Mouse (Mus musculus) kidney, embryonic 14.5 days (tissue): ENCODE measurements at regions not wholly inside any gene's neighbourhood (a gene's known extent, or its start where the extent isn't known, plus 50 kb on each side); places are given as distances from the start of the nearest gene placed in this dataset.

ENCODE experiments used
- ATAC-seq: fragments of 200-750 bp; cut with Nextera tagmentation; 2 replicates; pipeline ENCODE4 v1.8.0; 2017; ENCODE audit warnings: moderate number of reproducible peaks, mild to moderate bottlenecking, moderate TSS enrichment, moderate library complexity; ENCODE audit not compliant: low FRiP score, low TSS enrichment
- H3K27ac ChIP-seq: fragments of 300-500 bp; sonication (generic); 2 replicates; pipeline ENCODE4 v1.5.1; 2014; ENCODE audit warnings: low read depth, mild to moderate bottlenecking, low read length, moderate library complexity, mixed read lengths
- H3K27me3 ChIP-seq: fragments of 300-500 bp; sonication (generic); 2 replicates; pipeline ENCODE4 v1.6.1; 2014; ENCODE audit warnings: mild to moderate bottlenecking, low read length; ENCODE audit not compliant: control insufficient read depth, insufficient read depth
- H3K36me3 ChIP-seq: fragments of 300-500 bp; sonication (generic); 2 replicates; pipeline ENCODE4 v1.6.1; 2014; ENCODE audit warnings: low read length, mixed read lengths; ENCODE audit not compliant: control insufficient read depth, insufficient read depth
- H3K4me1 ChIP-seq: fragments of 300-500 bp; sonication (generic); 2 replicates; pipeline ENCODE4 v1.6.1; 2014; ENCODE audit warnings: low read length, mixed read lengths; ENCODE audit not compliant: control insufficient read depth, insufficient read depth
- H3K4me2 ChIP-seq: fragments of 300-500 bp; sonication (generic); replicated peaks from 2 replicates; pipeline ENCODE4 v1.6.1; 2014; ENCODE audit warnings: low read depth, mild to moderate bottlenecking, low read length
- H3K4me3 ChIP-seq: fragments of 300-500 bp; sonication (generic); 2 replicates; pipeline ENCODE4 v1.5.1; 2014; ENCODE audit warnings: mild to moderate bottlenecking, low read length
- H3K9ac ChIP-seq: fragments of 300-500 bp; sonication (generic); 2 replicates; pipeline ENCODE4 v1.6.1; 2014; ENCODE audit warnings: low read depth, mild to moderate bottlenecking, low read length, moderate library complexity
- H3K9me3 ChIP-seq: fragments of 300-500 bp; sonication (generic); 2 replicates; pipeline ENCODE4 v1.6.1; 2016; ENCODE audit warnings: low read length; ENCODE audit not compliant: control insufficient read depth
- WGBS: fragments of 180-500 bp; shearing (Covaris S2); extraction: QIAGEN DNeasy Blood & Tissue Kit; methylation state at CpG from one replicate; pipeline ENCODE4 v1.1.7; 2014; 5-methylcytosine and 5-hydroxymethylcytosine counted together

DNA sequence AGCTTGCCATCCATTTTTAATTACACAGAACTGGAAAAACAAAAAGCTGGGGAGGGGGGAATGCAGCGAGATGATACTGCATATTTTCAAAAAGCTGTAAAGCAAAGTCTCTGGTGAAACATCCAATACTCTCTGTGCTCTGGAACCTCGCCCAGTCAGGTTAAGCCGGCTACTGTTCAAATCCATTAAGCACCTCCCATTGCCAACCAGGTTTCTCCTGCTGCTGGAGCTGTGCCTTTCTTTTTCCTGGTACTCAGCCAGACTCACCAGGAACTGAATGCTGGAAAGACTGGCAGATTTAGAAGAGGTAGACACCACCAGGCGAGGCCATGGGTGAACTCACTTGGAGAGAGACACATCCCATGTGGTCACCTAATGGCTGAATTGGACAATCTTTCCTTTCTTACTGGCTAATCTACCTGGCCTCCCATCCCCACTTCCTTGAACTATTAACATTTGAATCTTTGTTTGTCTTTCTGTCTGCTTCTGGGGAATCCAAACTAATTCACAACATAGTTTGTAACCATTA is 1250.8 kb upstream of the Jmjd1c start:
- Histone ChIP-seq H3K4me2 (no peak overlapping the region), H3K4me3 (no peak overlapping the region), H3K27me3 (no peaks in the 10 kb centered on the region), H3K9me3 (no peaks in the 10 kb centered on the region), H3K9ac (no peak overlapping the region), H3K36me3 (no peaks in the 10 kb centered on the region), H3K4me1 (no peaks in the 10 kb centered on the region), H3K27ac (no peak overlapping the region)
- ATAC-seq = no peak
- 80% methylated on average over 4 of the region's 4 CpGs for WGBS

DNA sequence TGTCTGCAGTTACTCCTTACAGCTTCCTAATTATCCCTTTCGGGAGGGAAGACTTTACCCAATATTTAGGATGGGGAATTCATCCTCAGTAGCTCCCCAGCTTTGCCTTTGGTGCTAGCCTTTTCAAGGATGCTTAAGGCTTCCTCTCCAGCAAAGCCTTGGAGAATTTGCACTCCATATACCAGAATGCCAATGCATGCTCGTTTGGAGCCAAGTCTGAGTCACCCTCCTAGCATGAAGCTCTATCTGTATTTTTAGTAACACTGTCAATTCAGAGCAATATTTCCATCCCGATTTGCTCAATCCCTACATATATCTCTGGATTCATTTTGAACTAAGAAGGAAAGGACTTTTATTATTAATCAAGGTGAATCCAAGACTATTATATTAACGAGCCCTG is 1249.8 kb upstream of the Jmjd1c start:
- H3K9me3 ChIP-seq = no peaks in the 10 kb centered on the region
- H3K4me3 ChIP-seq = no peak overlapping the region
- H3K4me2 ChIP-seq = no peak overlapping the region
- H3K9ac ChIP-seq = no peak overlapping the region
- H3K4me1 ChIP-seq = no peaks in the 10 kb centered on the region
- H3K27ac ChIP-seq = no peak overlapping the region
- H3K36me3 ChIP-seq = no peaks in the 10 kb centered on the region
- H3K27me3 ChIP-seq = no peaks in the 10 kb centered on the region
- no peak for ATAC-seq
- 86% methylated on average over 4 of the region's 4 CpGs for WGBS

DNA sequence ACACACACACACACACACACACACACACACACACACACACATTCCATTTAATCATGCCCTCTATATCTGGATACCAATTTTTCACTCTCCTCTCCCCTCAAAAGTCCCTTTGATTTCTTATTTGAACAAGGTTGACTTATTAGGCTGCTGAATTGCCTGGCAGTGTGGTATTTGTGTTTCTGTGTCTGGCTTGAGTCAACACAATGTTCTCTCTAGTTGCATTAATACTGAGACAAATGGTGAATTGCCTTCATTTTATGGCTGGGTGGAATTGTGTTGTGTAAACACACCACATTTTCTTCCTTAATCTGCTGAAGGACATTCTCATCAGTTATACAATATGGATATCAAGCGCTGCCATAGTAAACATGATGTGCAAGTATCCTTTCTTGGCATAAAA is 1248.3 kb upstream of the Jmjd1c start:
- ATAC-seq = no peak
- Histone ChIP-seq H3K9ac (no peak overlapping the region), H3K36me3 (no peaks in the 10 kb centered on the region), H3K27ac (no peak overlapping the region), H3K4me1 (no peaks in the 10 kb centered on the region), H3K4me2 (no peak overlapping the region), H3K9me3 (no peaks in the 10 kb centered on the region), H3K4me3 (no peak overlapping the region), H3K27me3 (no peaks in the 10 kb centered on the region)
- WGBS = 89% methylated on average over 1 of the region's 1 CpGs

DNA sequence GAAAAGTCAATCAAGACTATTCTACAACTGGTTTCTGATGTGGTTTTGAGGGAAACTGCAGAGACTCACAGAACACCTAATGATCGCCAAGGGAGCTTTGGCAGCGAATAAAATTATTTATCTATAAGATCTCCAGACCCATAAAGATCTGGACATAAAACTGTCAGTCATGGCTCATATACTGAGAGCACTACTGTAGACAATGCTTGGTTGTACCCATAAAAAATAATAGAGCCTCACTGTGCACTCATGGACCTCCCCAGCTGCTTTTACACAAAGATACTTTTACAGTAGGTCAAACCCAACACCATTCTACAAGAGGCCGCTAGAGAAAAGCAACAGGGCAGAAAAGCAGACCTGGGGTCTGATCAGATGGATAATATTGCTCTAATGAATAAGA is 1206.0 kb upstream of the Jmjd1c start:
- Histone ChIP-seq H3K4me1 (no peaks in the 10 kb centered on the region), H3K9me3 (no peaks in the 10 kb centered on the region), H3K36me3 (no peaks in the 10 kb centered on the region), H3K9ac (no peak overlapping the region), H3K4me2 (no peak overlapping the region), H3K27me3 (no peaks in the 10 kb centered on the region), H3K4me3 (no peak overlapping the region), H3K27ac (no peak overlapping the region)
- ATAC-seq = peak; percentile 49; the same call in 1 of the 2 replicates
- WGBS = 38% methylated on average over 3 of the region's 3 CpGs

DNA sequence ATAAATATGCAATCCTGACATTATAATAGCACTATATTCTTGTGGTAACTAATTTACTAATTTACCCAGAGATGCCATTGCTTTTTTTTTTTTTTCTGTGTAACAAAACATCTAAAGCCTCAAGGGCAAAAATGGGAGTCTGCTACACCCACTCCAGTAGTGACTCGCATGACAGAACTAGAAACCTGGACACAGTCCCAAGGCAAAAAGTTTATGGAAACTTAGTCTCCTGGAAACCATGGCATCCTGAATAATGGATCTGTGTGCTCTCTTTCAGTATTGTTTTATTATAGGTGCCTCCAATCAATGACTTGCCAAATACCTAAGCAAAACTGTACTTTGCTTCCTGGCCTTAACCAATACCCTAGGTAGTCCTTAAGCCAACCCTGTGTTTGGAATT is 1188.4 kb upstream of the Jmjd1c start:
- no peak overlapping the region for H3K4me2 ChIP-seq
- no peaks in the 10 kb centered on the region for H3K27me3 ChIP-seq
- H3K4me1 ChIP-seq = no peaks in the 10 kb centered on the region
- H3K36me3 ChIP-seq = no peaks in the 10 kb centered on the region
- ATAC-seq = no peak
- no peaks in the 10 kb centered on the region for H3K9me3 ChIP-seq
- no peak overlapping the region for H3K4me3 ChIP-seq
- no peak overlapping the region for H3K9ac ChIP-seq
- 87% methylated on average over 1 of the region's 1 CpGs for WGBS
- no peak overlapping the region for H3K27ac ChIP-seq

DNA sequence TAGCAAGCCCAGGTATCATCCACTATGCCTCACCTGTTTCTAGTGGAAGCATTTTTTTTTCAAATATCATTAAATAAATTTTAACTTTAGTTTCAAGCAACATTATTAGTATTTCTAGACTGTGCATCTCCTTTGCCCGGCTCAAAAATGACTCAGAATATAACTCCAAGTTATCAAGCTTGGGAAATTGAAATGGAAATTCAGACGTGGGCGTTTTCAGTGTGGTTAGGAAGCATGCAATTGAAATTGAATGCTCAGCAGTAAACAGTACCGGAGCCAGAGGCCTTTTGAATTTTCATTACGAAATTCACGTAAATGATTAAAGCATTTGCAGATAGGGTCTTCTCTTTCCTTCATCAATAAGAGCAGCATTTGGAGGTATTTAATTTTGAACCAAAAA is 1183.4 kb upstream of the Jmjd1c start:
- Histone ChIP-seq H3K4me1 (no peaks in the 10 kb centered on the region), H3K36me3 (no peaks in the 10 kb centered on the region), H3K4me2 (no peak overlapping the region), H3K27me3 (no peaks in the 10 kb centered on the region), H3K9ac (no peak overlapping the region), H3K4me3 (no peak overlapping the region), H3K9me3 (no peaks in the 10 kb centered on the region), H3K27ac (no peak overlapping the region)
- 88% methylated on average over 6 of the region's 6 CpGs for WGBS
- no peak for ATAC-seq

DNA sequence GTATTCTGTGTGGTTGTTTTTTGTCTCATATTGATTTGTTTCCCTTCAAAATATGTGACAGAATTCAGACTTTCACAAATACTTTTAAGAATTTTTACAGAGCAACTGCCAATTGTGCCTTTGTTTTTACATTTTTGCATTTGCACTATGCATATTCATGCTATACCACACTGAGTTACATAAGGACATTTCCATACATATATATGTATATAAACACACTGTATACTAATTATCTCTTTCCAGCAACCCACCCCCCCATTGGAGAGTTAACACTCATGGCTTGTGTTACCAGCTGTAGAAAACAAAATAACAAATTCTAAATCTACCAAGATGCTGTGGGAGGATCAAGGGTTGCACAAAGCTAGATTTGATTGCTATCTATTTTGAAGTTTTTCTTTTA is 1163.8 kb upstream of the Jmjd1c start:
- no peaks in the 10 kb centered on the region for H3K27me3 ChIP-seq
- no peaks in the 10 kb centered on the region for H3K4me1 ChIP-seq
- H3K27ac ChIP-seq = no peak overlapping the region
- H3K4me2 ChIP-seq = no peak overlapping the region
- no peaks in the 10 kb centered on the region for H3K36me3 ChIP-seq
- no peak for ATAC-seq
- H3K4me3 ChIP-seq = no peak overlapping the region
- no peaks in the 10 kb centered on the region for H3K9me3 ChIP-seq
- no peak overlapping the region for H3K9ac ChIP-seq

DNA sequence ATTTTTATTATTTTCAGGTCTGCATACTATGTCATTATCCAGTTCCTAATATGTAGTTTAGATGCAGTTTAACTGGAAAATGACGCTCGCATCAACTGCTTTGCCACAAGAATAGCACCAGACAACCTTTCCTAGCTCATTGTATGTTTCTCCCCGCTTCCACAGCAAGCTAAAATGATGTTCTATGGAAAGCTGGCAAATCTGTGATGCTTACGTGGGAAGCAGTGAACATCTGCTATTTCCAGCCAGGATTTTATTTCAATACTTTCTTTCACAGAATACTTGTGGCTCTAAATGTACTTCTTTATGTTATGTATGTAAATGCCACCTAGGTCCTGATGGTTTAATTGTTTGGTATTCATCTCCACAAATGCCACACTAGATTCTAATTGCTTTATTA is 1147.3 kb upstream of the Jmjd1c start:
- no peaks in the 10 kb centered on the region for H3K27me3 ChIP-seq
- ATAC-seq = no peak
- no peak overlapping the region for H3K9ac ChIP-seq
- WGBS = 89% methylated on average over 4 of the region's 4 CpGs
- H3K27ac ChIP-seq = no peak overlapping the region
- H3K4me3 ChIP-seq = no peak overlapping the region
- no peaks in the 10 kb centered on the region for H3K4me1 ChIP-seq
- no peaks in the 10 kb centered on the region for H3K36me3 ChIP-seq
- no peaks in the 10 kb centered on the region for H3K9me3 ChIP-seq
- no peak overlapping the region for H3K4me2 ChIP-seq

DNA sequence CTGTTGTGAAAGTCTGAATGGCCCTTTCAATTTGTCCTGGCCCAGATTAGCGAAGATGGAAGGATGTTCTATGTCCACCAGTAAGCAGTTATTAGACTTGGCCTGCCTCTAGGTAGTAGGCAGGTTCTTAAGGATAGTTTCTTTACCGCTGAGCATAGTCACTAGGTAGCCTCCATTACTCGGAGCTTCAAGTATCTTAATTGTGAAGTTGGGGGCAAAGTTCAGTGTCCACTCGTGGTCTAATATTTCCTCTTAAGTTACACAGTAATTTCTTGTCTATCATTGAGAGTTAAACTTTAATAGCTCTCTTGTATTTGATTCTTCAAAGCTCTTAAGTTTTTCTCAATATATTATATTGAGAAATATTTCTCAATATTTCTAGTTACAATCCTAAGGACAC is 1133.5 kb upstream of the Jmjd1c start:
- H3K27me3 ChIP-seq = no peaks in the 10 kb centered on the region
- H3K4me2 ChIP-seq = no peak overlapping the region
- no peak overlapping the region for H3K9ac ChIP-seq
- H3K4me3 ChIP-seq = no peak overlapping the region
- no peaks in the 10 kb centered on the region for H3K36me3 ChIP-seq
- H3K4me1 ChIP-seq = no peaks in the 10 kb centered on the region
- no peaks in the 10 kb centered on the region for H3K9me3 ChIP-seq
- WGBS = 68% methylated on average over 4 of the region's 4 CpGs
- no peak for ATAC-seq
- H3K27ac ChIP-seq = no peak overlapping the region

DNA sequence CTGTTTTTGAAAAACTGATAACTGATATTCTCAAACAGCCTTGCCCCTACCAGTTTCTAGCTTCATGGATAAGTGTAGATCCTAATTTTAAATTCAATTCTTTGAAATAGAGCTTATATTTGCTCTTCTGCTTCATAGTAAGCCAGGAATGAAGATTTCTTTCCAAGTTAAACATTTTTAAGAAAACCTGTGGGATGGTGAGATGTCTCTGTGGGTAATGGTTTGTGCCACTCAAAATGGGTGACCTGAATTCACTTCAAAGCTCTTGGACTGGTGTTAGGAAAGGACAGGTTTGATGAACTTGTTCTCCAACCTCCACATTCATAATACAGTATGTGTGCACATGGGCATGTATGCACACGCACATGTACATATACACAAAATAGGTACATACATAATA is 1126.2 kb upstream of the Jmjd1c start:
- H3K36me3 ChIP-seq = no peaks in the 10 kb centered on the region
- no peak for ATAC-seq
- H3K9me3 ChIP-seq = no peaks in the 10 kb centered on the region
- no peak overlapping the region for H3K9ac ChIP-seq
- H3K4me2 ChIP-seq = no peak overlapping the region
- no peaks in the 10 kb centered on the region for H3K27me3 ChIP-seq
- no peak overlapping the region for H3K4me3 ChIP-seq
- WGBS = 83% methylated on average over 1 of the region's 1 CpGs
- no peaks in the 10 kb centered on the region for H3K4me1 ChIP-seq
- H3K27ac ChIP-seq = no peak overlapping the region
